Mouse (Mus musculus) gastrocnemius, postnatal 4 days (tissue): ENCODE measurements around the gene Fbxl12. TPM values are rescaled to one million over a fixed set of nuclear protein-coding genes. Genes with fewer than 3 reads are reported as not detected.
A peak's percentile ranks its signal among the peaks of the same experiment; 100 is the strongest.
"Not testable (repeated sequence)": the region's sequence is repeated elsewhere in the genome, so short reads cannot be mapped to it uniquely, and the experiment has no call there.

ENCODE experiments used
- DNase-seq, 2 experiments: peaks; one replicate each; pipeline ENCODE4 v3.0.0; 2021 to 2022; ENCODE audit warnings: low spot score in 2 of 2, mixed read lengths in 2 of 2
- long read RNA-seq, 2 experiments: library from polyadenylated mRNA; stranded (forward); transcript quantifications; one replicate each; pipeline ENCODE4 v2.0.0; 2021
- total RNA-seq, 2 experiments: library from RNA; stranded (reverse); gene quantifications; 2 replicates each; pipeline ENCODE4 v1.2.3; 2021

The Fbxl12 gene
- total RNA-seq: 10 to 100 TPM; 15.1 to 17.2 TPM
- long read RNA-seq, experiment 1, partial matches to known transcripts: 0 of 1 reads
- long read RNA-seq, experiment 1, other reads (novel, unspliced or antisense): 0 of 1 reads
- long read RNA-seq, experiment 2, partial matches to known transcripts: 0 of 5 reads
- long read RNA-seq, experiment 2, other reads (novel, unspliced or antisense): 1 of 5 reads

GRCm38 (mm10) chr9:20644360-20645081 is at the start of gene Fbxl12:
TSS of gene Fbxl12 (minus strand) at chr9:20644767.
- peak; percentile 33 to 66 for DNase-seq

- no peak for DNase-seq
These were observed 48.3 kb upstream of the Fbxl12 start for GRCm38 (mm10) chr9:20692863-20693262.

DNA sequence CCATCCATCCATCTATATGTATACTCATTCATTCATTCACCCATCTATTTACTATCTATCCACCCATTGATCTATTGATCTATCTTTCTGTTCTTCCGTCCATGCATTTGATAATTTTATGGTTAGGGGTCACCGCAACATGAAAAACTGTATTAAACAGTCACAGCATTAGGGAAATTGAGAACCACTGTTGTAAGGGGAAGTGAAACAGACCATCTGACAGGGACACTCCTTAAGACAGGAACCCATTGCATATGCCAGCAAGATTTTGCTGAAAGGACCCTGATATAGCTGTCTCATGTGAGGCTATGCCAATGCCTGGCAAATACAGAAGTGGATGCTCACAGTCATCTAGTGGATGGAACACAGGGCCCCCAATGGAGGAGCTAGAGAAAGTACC is 45.9 kb upstream of the Fbxl12 start:
- not testable (repeated sequence) for DNase-seq

DNA sequence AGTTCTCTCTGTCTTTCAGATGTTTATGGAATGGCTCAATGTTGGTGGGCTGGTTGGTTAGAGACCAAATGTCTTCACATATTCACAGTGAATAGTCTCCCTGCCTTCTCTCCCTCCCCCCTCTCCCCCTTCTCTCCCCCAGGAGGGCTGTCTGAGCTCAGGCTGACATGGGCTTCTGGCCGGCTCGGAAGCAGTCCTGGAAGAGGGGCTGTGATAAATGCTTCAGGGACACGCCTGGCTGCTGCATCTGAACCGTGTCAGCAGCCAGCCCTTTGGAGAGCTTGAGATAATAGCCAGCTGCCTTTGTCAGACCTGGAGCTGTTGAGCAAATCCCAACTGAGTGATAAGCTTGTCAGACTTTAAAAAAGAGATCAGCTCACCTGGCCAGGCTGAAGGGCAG is 45.3 kb upstream of the Fbxl12 start:
- DNase-seq: no peak

DNA sequence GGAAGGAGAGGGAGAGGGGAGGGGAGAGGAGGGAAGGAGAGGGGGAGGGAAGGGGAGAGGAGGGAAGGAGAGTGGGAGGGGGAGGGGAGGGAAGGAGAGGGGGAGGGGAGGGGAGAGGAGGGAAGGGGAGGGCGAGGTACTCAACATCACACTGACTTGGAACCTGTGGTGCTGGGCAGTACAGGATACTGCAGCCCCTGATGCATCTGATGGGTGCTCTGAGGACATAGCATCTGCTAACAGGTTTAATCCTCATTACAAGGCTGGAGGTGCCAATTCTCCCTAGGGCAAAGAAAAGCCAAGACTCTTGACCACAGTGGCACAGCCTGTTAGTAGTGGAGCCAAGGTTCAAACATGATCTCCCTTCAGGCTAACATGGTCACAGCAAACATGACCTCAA is 44.8 kb upstream of the Fbxl12 start:
- no peak for DNase-seq

- no peak for DNase-seq
These were observed 40.7 kb upstream of the Fbxl12 start for GRCm38 (mm10) chr9:20685081-20685861.

GRCm38 (mm10) chr9:20682389-20682722 is 37.8 kb upstream of the Fbxl12 start:
- no peak for DNase-seq

DNA sequence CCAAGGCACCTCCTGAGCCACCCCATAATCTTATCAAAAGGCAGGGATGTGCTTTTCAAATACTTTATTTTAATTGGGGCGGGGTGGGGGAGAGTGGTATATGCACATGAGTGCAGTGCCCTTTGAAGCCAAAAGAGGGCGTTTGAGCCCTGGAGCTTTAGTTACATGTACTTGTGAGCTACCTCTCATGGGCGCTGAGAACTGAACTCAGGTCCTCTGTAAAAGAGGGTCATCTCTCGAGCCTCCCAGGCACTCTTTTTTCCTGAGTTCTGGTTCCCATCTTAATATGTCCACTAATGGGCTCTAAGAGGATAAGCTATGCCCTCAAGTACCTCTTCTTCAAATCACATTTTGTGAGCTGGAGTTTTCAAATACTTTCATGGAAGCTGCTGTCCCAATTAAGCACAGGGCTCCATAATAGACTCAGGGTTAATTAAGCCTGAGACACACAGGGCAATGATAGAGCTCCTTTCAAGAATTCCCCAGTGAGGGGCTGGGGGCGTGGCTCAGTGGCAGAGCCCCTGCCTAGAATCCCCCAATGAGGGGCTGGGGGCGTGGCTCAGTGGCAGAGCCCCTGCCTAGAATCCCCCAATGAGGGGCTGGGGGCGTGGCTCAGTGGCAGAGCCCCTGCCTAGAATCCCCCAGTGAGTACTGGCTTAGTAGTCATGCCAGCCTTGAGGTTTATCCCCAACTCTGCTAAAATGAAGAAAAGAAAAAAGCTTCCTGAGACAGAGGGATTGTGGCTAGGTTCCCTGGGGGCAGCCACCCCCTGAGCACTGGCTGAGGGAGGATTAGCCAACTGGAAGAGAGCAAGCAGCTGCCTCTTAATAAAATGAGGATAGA is 37.2 kb upstream of the Fbxl12 start:
- DNase-seq: no peak

GRCm38 (mm10) chr9:20680378-20680958 is 35.9 kb upstream of the Fbxl12 start:
- no peak for DNase-seq

DNA sequence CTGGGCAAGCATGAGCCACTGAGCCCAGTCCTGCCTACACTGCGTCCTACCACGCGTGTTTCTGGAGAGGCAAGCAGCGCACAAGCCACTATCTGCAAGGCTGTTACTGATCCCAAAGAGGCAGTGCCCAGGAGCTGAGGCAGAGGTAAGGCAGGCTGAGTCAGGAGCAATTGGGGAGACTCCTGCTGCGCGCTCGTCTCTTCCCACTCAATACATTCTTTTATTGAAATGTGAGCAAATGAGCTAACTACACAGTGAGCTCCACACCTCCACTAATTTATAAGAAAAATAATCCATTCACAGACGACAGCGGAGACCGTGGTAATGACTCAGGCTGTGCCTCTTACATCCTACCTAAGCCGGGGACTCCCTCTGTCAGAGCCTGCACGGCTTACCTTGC is 33.3 kb upstream of the Fbxl12 start:
- no peak for DNase-seq

- DNase-seq: no peak
These were observed 27.5 kb upstream of the Fbxl12 start for GRCm38 (mm10) chr9:20672047-20672446.

GRCm38 (mm10) chr9:20668065-20668464 is 23.5 kb upstream of the Fbxl12 start:
- DNase-seq: no peak

- no peak for DNase-seq
These were observed 22.0 kb upstream of the Fbxl12 start for GRCm38 (mm10) chr9:20666510-20667034.

DNA sequence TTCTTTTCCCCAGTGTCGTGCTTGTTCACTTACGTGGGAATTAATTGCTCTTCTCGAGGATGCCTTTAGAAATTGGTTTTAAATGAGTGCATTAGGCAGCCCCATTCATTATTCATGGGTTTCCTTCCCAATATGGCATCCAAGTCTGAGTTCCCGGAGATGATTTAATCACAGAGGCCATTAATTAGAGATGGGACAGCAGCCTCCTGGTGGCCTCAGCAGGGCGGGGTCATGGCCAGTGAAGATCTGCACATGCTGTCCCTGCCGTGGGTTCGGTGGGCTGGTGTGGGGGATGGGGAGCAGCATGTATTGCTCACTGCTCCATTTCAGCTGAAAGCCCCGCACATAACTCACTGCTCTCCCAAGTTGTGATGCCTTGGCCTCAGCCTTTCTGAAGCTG is 21.4 kb upstream of the Fbxl12 start:
- DNase-seq: no peak

DNA sequence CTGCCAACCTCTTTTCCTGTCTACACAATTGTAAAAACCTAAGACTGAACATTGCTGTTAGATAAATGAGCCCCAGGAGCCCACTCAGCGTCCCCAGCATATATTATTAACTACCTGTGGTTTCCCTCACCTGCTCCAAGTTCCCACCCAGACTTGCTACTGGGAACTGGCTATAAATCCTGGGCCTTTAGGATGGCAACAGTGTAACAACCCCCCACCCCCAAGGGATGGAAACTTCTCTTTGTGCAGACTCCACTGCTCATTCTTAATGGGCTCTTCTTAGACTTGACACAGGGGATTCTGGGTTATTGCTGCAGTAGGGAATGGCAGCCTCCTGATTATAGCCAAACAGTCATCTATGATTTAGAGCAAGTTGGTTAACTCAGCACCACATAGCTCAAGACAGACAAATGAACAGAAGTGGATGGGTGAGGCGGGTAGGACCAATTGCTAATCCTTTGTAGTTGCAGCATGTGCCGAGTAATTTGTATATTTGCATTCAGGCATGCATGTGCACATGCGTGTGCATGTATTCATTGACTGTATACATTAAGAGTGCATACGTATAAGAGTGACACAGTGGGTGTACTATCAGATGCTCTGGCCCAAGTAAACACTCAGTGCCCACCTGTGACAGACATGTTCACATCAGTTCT is 20.5 kb upstream of the Fbxl12 start:
- no peak for DNase-seq

GRCm38 (mm10) chr9:20664366-20664765 is 19.8 kb upstream of the Fbxl12 start:
- DNase-seq: no peak

DNA sequence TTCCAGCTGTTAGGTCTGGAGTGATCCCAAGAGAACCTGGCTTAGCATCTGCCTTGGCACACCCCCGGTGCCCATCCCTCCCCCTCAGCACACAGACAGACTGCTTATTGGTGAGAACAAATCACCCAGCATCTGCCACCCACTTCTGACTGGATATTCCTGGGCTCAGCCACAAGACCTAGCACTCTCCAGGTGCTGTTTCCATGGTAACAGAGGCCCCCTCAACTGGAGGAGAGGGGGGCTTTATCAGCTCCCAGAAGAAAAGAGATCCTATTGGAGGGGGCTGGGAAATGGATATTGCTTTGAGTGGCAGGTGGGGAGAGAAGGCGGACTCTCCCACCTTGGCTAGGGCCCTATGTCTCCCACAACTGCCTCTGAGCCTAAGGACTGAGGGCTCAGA is 19.4 kb upstream of the Fbxl12 start:
- no peak for DNase-seq

GRCm38 (mm10) chr9:20662874-20663273 is 18.3 kb upstream of the Fbxl12 start:
- no peak for DNase-seq

GRCm38 (mm10) chr9:20662325-20662724 is 17.8 kb upstream of the Fbxl12 start:
- DNase-seq: peak; percentile 39 to 74

DNA sequence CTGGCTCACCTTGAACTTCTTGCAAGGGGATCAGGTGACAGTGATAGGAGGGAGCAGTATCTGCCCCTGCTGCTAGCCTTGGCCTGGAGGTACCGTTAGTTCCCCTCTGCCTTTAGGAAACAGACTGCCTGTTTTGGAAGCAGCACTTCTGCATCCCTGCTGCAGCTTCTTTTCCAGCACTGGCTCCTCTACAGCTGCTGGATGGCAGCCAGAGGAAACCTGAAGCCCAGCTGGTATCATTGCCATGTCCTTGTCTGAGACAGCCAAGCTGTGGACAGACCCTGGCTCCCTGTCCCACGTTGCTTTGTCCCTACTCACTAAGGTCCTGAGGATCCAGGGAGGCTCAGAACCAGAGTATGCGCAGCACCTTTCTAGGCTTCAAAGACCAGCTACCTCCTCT is 13.0 kb upstream of the Fbxl12 start:
- DNase-seq: no peak
